In genomic region chr6:84693204-84693603, GRCm38 (mm10) we compare ENCODE assay signal across 17 mouse cellular contexts.
DNase-seq lines count a peak whose midpoint lies in the region; ATAC-seq and TF ChIP-seq lines count a peak whose summit lies in the region.
"Had no signal": no experiment of that assay in that cellular context is flagged by ENCODE, and none has a peak within 500 bp of the region (broad histone marks: within the 10 kb centered on the region; RNA-seq: fewer than 3 reads in every experiment).

No protein-coding gene starts in this region.

- no peaks in the 10 kb centered on the region for H3K36me3 ChIP-seq in hindbrain, postnatal 0 days (ENCODE audit: insufficient read depth, low read length)

- H3K9ac ChIP-seq in hindbrain, postnatal 0 days (replicated peaks; ENCODE audit: low read length), result no peak overlapping the region
- H3K9ac ChIP-seq: limb, embryonic 15.5 days had no signal

- no peak overlapping the region for H3K4me3 ChIP-seq in hindbrain, postnatal 0 days (ENCODE audit: low read length)
- H3K4me3 ChIP-seq: limb, embryonic 15.5 days had no signal

- ATAC-seq in hindbrain, postnatal 0 days, result peak; percentile 89
- ATAC-seq: forebrain, embryonic 16.5 days had no signal

- H3K27me3 ChIP-seq in hindbrain, postnatal 0 days (ENCODE audit: insufficient read depth, low read length), result no peaks in the 10 kb centered on the region
- H3K27me3 ChIP-seq: limb, embryonic 15.5 days had no signal

- 32% methylated on average over 2 of the region's 2 CpGs for WGBS in hindbrain, postnatal 0 days

- no peak for TF ChIP-seq CTCF in brain, embryonic 14.5 days (IDR thresholded peaks at IDR 0.05; ENCODE audit: borderline replicate concordance, extremely low read depth, insufficient read depth, insufficient read length)
- no peak for TF ChIP-seq CTCF in hindbrain, postnatal 0 days (IDR thresholded peaks at IDR 0.05; ENCODE audit: low read depth)

- DNase-seq in cerebellum, postnatal 10 days, result peak; percentile 28 to 32
- no peak for DNase-seq in cerebellum, adult 18-20 months
- peak; percentile 20 for DNase-seq in layer of hippocampus, adult 11-12 months (ENCODE audit: low spot score)
- no peak for DNase-seq in layer of hippocampus, postnatal 14 days (ENCODE audit: low spot score in 2 of 2)
- DNase-seq in brain, embryonic 14.5 days (ENCODE audit: low read depth), result peak; percentile 63
- DNase-seq in hindbrain, postnatal 0 days (ENCODE audit: low spot score), result peak; percentile 57
- no peak for DNase-seq in right cerebral cortex, adult 2 months (ENCODE audit: low spot score in 2 of 2)
- DNase-seq: adrenal gland, postnatal 25 days; heart, postnatal 4 days; kidney, adult 18-20 months; kidney, postnatal 10 days; layer of hippocampus, adult 9-11 months; lung, postnatal 14 days; right cerebral cortex, adult 18-20 months; thymus, postnatal 4 days had no signal

- no peak overlapping the region for H3K4me2 ChIP-seq in hindbrain, postnatal 0 days (ENCODE audit: low read depth, low read length)
- H3K4me2 ChIP-seq: limb, embryonic 15.5 days had no signal

- no peaks in the 10 kb centered on the region for H3K9me3 ChIP-seq in hindbrain, postnatal 0 days (ENCODE audit: low read length)
- H3K9me3 ChIP-seq: limb, embryonic 15.5 days had no signal

- peaks cover 7% of the 10 kb centered on the region; the same call in 1 of the 2 replicates for H3K4me1 ChIP-seq in hindbrain, postnatal 0 days (ENCODE audit: insufficient read depth, low read length)

- TF ChIP-seq POLR2A in brain, embryonic 14.5 days (IDR thresholded peaks at IDR 0.05; ENCODE audit: borderline replicate concordance, extremely low read depth, insufficient read depth, insufficient read length, poor library complexity, severe bottlenecking), result no peak

- peak overlapping the region; percentile 51; the same call in 1 of the 2 replicates for H3K27ac ChIP-seq in hindbrain, postnatal 0 days
- H3K27ac ChIP-seq: limb, embryonic 15.5 days had no signal

Comparison
In these comparisons a context has a peak if more than half of its experiments do, and no peak if none do; other contexts are left out.
1. DNase-seq: peak in cerebellum, postnatal 10 days (2 of 2), layer of hippocampus, adult 11-12 months (single experiment), brain, embryonic 14.5 days (single experiment) and hindbrain, postnatal 0 days (single experiment); none in cerebellum, adult 18-20 months (0 of 2), layer of hippocampus, postnatal 14 days (0 of 2) and right cerebral cortex, adult 2 months (0 of 2).